Mouse (Mus musculus): ENCODE measurements around the gene Gm2056. TPM values are rescaled to one million over a fixed set of nuclear protein-coding genes. Genes with fewer than 3 reads are reported as not detected.
"Not testable (repeated sequence)": the region's sequence is repeated elsewhere in the genome, so short reads cannot be mapped to it uniquely, and the experiment has no call there.

The Gm2056 gene
- polyA plus RNA-seq (2015; fragmentation: Nextera tagmentation; extraction: Ambion mirVana): not detected in 2 replicates

DNA sequence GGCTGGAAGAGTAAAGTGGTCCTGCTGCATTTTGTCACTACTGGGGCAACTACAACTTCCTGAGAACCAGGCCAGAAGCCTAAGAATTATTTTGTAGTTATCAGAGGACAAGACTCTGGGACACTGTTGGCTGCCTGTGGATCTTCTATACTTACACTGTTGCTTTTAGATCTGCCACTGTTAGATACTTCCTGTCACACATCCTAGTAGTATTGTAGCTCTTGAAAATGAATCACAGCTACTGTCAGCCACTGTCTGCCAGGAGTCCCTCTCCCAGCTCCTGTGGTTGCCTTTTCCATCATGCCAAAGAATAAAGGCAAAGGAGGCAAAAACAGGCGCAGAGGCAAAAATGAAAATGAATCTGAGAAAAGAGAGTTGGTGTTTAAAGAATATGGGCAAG, at the start of gene Gm2056:
Gene Gm2056, plus strand, starts transcription at position 301 of the 400 bp plus-strand sequence.
- H3K27me3 ChIP-seq; H3K27ac ChIP-seq; H3K36me3 ChIP-seq; H3K4me2 ChIP-seq (replicated peaks); H3K4me3 ChIP-seq; H3K9ac ChIP-seq; ATAC-seq (ENCODE audit: low FRiP score, low read depth); H3K4me1 ChIP-seq: not testable (repeated sequence)
- peaks cover 11% of the 10 kb centered on the region; the same call in 1 of the 2 replicates for H3K9me3 ChIP-seq
- 76% methylated on average over 1 of the region's 1 CpGs for WGBS

GRCm38 (mm10) chr12:87984000-87984399, 42.8 kb upstream of the Gm2056 start:
- H3K9me3 ChIP-seq; H3K27me3 ChIP-seq; ATAC-seq (ENCODE audit: low FRiP score, low read depth); H3K27ac ChIP-seq; H3K4me3 ChIP-seq; H3K4me2 ChIP-seq (replicated peaks); H3K9ac ChIP-seq; H3K36me3 ChIP-seq; H3K4me1 ChIP-seq: not testable (repeated sequence)

- H3K27ac ChIP-seq; H3K4me2 ChIP-seq (replicated peaks); H3K27me3 ChIP-seq; H3K36me3 ChIP-seq; ATAC-seq (ENCODE audit: low FRiP score, low read depth); H3K9me3 ChIP-seq; H3K4me3 ChIP-seq; H3K9ac ChIP-seq; H3K4me1 ChIP-seq: not testable (repeated sequence)
- 75% methylated on average over 3 of the region's 3 CpGs for WGBS
These were observed 22.7 kb upstream of the Gm2056 start for GRCm38 (mm10) chr12:88004118-88004517.

GRCm38 (mm10) chr12:88011548-88011947, 15.3 kb upstream of the Gm2056 start, which contains the start of gene Gm2075:
Gm2075 (plus strand) TSS chr12:88011848.
- H3K9ac ChIP-seq; H3K4me2 ChIP-seq (replicated peaks); ATAC-seq (ENCODE audit: low FRiP score, low read depth); H3K36me3 ChIP-seq; H3K4me1 ChIP-seq; H3K9me3 ChIP-seq; H3K4me3 ChIP-seq; H3K27me3 ChIP-seq; H3K27ac ChIP-seq: not testable (repeated sequence)
- WGBS: no CpG with 5 or more reads among the region's 1 CpGs

DNA sequence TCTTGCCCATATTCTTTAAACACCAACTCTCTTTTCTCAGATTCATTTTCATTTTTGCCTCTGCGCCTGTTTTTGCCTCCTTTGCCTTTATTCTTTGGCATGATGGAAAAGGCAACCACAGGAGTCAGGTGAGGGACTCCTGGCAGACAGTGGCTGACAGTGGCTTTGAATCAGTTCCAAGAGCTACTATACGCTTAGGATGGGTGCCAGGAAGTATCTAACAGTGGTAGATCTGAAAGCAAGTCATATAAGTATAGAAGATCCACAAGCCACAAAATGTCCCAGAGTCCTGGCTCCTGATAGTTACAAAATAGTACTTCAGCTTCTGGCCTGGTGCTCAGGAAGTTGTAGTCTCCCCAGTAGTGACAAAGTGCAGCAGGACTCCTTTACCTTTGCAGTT, 8.1 kb upstream of the Gm2056 start, which contains the start of gene Gm6803:
Gene Gm6803, minus strand, starts transcription at position 101 of the 400 bp plus-strand sequence.
- not testable (repeated sequence) for H3K27me3 ChIP-seq; H3K4me1 ChIP-seq; ATAC-seq (ENCODE audit: low FRiP score, low read depth); H3K27ac ChIP-seq; H3K4me2 ChIP-seq (replicated peaks); H3K4me3 ChIP-seq; H3K36me3 ChIP-seq; H3K9ac ChIP-seq; H3K9me3 ChIP-seq
- WGBS: 71% methylated on average over 2 of the region's 2 CpGs

DNA sequence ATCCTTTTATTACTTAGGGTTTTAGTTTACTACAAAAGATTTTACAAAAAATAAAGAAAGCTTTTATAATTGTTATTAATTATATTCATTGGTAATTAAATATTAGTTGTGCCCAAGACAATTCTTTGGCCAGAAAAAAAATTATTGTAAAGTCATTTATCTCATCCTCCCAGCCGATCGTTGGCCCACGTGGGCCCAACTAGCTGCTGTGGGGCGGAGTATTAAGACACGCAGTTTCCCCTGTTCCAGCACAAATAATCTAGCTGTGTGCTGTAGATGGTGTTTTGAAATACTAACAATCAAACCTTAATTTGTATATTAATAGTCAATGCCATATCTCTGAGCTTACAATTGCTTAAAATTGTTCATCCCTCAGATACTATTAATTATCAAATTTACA, 5.4 kb downstream of the Gm2056 start:
- H3K9ac ChIP-seq; H3K4me1 ChIP-seq; H3K27ac ChIP-seq; H3K4me3 ChIP-seq; H3K4me2 ChIP-seq (replicated peaks); ATAC-seq (ENCODE audit: low FRiP score, low read depth); H3K27me3 ChIP-seq; H3K36me3 ChIP-seq: not testable (repeated sequence)
- peaks cover 18% of the 10 kb centered on the region; the same call in 1 of the 2 replicates for H3K9me3 ChIP-seq
- WGBS: 89% methylated on average over 5 of the region's 5 CpGs

DNA sequence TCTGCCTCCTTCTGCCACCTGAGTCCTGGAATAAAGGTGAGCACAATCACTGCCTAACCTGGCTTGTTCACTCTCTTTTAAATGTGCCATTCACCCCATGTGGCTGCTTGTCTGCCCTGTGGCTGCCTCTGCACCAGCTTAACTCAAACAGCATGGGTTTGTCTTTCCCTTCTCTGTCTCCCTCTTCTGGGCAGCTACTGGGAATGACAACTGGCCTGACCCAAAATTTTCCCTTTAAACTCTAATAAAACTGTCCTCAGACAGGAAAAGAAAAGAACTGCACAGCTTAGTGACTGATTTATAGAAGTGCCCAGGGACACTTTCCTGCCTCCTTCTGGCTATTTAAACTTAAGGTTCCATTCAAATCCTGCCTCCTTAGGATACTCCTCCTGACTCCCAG, 12.3 kb downstream of the Gm2056 start:
- H3K4me1 ChIP-seq; H3K36me3 ChIP-seq; H3K9me3 ChIP-seq; ATAC-seq (ENCODE audit: low FRiP score, low read depth); H3K9ac ChIP-seq; H3K27me3 ChIP-seq; H3K27ac ChIP-seq; H3K4me2 ChIP-seq (replicated peaks); H3K4me3 ChIP-seq: not testable (repeated sequence)

- not testable (repeated sequence) for H3K36me3 ChIP-seq; H3K9ac ChIP-seq; H3K9me3 ChIP-seq; H3K4me3 ChIP-seq; ATAC-seq (ENCODE audit: low FRiP score, low read depth); H3K27me3 ChIP-seq; H3K4me1 ChIP-seq; H3K4me2 ChIP-seq (replicated peaks); H3K27ac ChIP-seq
- WGBS: 100% methylated on average over 1 of the region's 1 CpGs
These were observed 12.9 kb downstream of the Gm2056 start for GRCm38 (mm10) chr12:88039703-88040102.

GRCm38 (mm10) chr12:88045226-88045625, 18.4 kb downstream of the Gm2056 start:
- 68% methylated on average over 1 of the region's 1 CpGs for WGBS
- not testable (repeated sequence) for H3K4me2 ChIP-seq (replicated peaks); H3K27ac ChIP-seq; H3K36me3 ChIP-seq; ATAC-seq (ENCODE audit: low FRiP score, low read depth); H3K4me1 ChIP-seq; H3K9ac ChIP-seq; H3K4me3 ChIP-seq; H3K27me3 ChIP-seq
- H3K9me3 ChIP-seq: peaks cover 13% of the 10 kb centered on the region

Other genes starting within 250 kb of the Gm2056 start
- not detected in 2 replicates for gene Gm21936, start 231.5 kb upstream of the Gm2056 start, polyA plus RNA-seq (2015; fragmentation: Nextera tagmentation; extraction: Ambion mirVana)
- not detected in 2 replicates for gene BB287469, start 210.4 kb upstream of the Gm2056 start, polyA plus RNA-seq (2015; fragmentation: Nextera tagmentation; extraction: Ambion mirVana)
- not detected in 2 replicates for gene Gm2001, start 184.7 kb upstream of the Gm2056 start, polyA plus RNA-seq (2015; fragmentation: Nextera tagmentation; extraction: Ambion mirVana)
- not detected in 2 replicates for gene Gm2016, start 152.9 kb upstream of the Gm2056 start, polyA plus RNA-seq (2015; fragmentation: Nextera tagmentation; extraction: Ambion mirVana)
- not detected in 2 replicates for gene Gm2022, start 131.6 kb upstream of the Gm2056 start, polyA plus RNA-seq (2015; fragmentation: Nextera tagmentation; extraction: Ambion mirVana)
- gene Gm2035, start 107.1 kb upstream of the Gm2056 start, polyA plus RNA-seq (2015; fragmentation: Nextera tagmentation; extraction: Ambion mirVana): not detected in 2 replicates
- gene Gm2042, start 72.9 kb upstream of the Gm2056 start, polyA plus RNA-seq (2015; fragmentation: Nextera tagmentation; extraction: Ambion mirVana): not detected in 2 replicates
- gene Gm2075, start 15.2 kb upstream of the Gm2056 start, polyA plus RNA-seq (2015; fragmentation: Nextera tagmentation; extraction: Ambion mirVana): not detected in 2 replicates
- gene Gm6803, start 8.2 kb upstream of the Gm2056 start, polyA plus RNA-seq (2015; fragmentation: Nextera tagmentation; extraction: Ambion mirVana): not detected in 2 replicates
- gene Gm16368, start 56.7 kb downstream of the Gm2056 start, polyA plus RNA-seq (2015; fragmentation: Nextera tagmentation; extraction: Ambion mirVana): not detected in 2 replicates
- not detected in 2 replicates for gene Gm10436, start 155.1 kb downstream of the Gm2056 start, polyA plus RNA-seq (2015; fragmentation: Nextera tagmentation; extraction: Ambion mirVana)
- not detected in 2 replicates for gene Gm8332, start 223.1 kb downstream of the Gm2056 start, polyA plus RNA-seq (2015; fragmentation: Nextera tagmentation; extraction: Ambion mirVana)
- not detected in 2 replicates for gene Gm5662, start 247.5 kb downstream of the Gm2056 start, polyA plus RNA-seq (2015; fragmentation: Nextera tagmentation; extraction: Ambion mirVana)

Measured in limb, embryonic 13.5 days (tissue).